Mouse (Mus musculus): ENCODE data around the gene Hoxd11. TPM values are rescaled to one million over a fixed set of nuclear protein-coding genes. Genes with fewer than 3 reads are reported as not detected.
A peak's percentile ranks its signal among the peaks of the same experiment; 100 is the strongest.

Gene Hoxd11
- polyA plus RNA-seq, 1 experiment from 2014 or later, result not detected

DNA sequence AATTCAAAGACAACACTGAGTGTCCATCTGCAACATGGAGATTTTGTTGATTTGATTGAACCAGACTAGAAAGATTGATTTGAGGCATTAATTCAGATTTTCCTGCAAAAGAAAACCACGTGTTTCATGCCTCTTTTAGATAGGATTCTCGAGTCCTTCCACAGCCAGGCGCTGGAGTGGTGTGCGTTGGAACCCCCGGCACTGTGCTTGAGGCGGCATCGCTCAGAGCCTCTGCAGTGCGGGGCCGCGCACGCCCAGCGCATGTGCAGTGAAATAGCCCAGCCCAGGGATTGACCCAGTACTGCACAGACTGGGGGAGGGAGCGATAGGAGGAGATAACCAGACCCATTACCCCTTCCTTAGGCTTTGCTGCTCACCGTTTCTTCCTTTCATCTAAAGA, 35.5 kb downstream of the Hoxd11 start:
- Histone ChIP-seq H3K36me3 (ENCODE audit: control insufficient read depth, insufficient read depth, low read length) (no peaks in the 10 kb centered on the region), H3K4me2 (no peak overlapping the region), H3K27ac (ENCODE audit: low read depth, low read length) (no peak overlapping the region), H3K4me3 (ENCODE audit: low read depth, low read length) (no peak overlapping the region), H3K4me1 (ENCODE audit: control insufficient read depth, insufficient read depth, low read length) (peaks cover 5% of the 10 kb centered on the region; the same call in 1 of the 2 replicates), H3K9ac (ENCODE audit: low read depth, low read length) (no peak overlapping the region), H3K27me3 (ENCODE audit: control insufficient read depth, insufficient read depth, low read length) (peaks cover 93% of the 10 kb centered on the region), H3K9me3 (replicated peaks; ENCODE audit: control insufficient read depth, low read length) (no peaks in the 10 kb centered on the region)
- no peak for ATAC-seq (replicated peaks; ENCODE audit: insufficient number of reproducible peaks, low FRiP score, low TSS enrichment)
- WGBS (ENCODE audit: insufficient replicate concordance), result under 1% methylated on average over 14 of the region's 14 CpGs

DNA sequence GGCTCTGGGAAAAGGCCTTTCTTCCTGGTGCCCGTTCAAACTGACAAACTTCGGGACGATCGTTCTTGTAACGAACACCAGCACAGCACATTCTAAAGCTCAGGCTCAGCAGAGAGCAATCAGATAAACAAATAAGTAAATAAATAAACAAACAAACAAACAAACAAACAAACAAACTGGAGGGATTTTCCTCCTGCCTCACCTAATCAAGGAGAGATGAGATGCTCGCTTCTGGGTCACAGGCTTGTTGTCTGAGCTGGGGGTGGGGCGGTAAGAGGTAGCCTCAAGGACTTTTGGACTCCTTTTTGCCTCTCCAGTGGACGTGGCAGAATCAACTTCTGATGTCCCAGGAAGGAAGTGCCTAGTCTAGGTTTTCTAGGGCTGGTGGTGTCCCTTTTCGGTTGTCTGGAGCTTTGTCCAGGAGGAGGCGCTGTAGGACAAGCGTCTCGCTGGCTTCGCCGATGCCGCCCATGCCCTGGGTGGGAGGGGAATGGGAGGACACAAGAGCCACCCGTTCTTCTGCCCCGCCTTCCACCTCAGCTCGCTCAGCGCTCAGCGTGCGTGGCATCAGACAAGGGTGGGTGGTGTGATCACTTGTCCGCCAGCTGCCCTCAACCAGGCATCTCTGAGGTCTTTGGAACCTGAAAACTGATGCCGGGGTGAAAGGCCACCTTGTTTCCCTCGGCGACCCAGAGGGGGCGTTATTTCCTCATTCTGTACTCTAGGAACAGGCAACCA, 36.3 kb downstream of the Hoxd11 start:
- 0 out of 2 replicates have a peak, but pooled peaks have one; percentile 49 for ATAC-seq (replicated peaks; ENCODE audit: insufficient number of reproducible peaks, low FRiP score, low TSS enrichment)
- Histone ChIP-seq H3K36me3 (ENCODE audit: control insufficient read depth, insufficient read depth, low read length) (no peaks in the 10 kb centered on the region), H3K9ac (ENCODE audit: low read depth, low read length) (no peak overlapping the region), H3K4me3 (ENCODE audit: low read depth, low read length) (peak overlapping the region; percentile 28), H3K4me1 (ENCODE audit: control insufficient read depth, insufficient read depth, low read length) (peaks cover 5% of the 10 kb centered on the region; the same call in 1 of the 2 replicates), H3K9me3 (replicated peaks; ENCODE audit: control insufficient read depth, low read length) (no peaks in the 10 kb centered on the region), H3K27me3 (ENCODE audit: control insufficient read depth, insufficient read depth, low read length) (peaks cover 93% of the 10 kb centered on the region), H3K4me2 (peak overlapping the region; percentile 64), H3K27ac (ENCODE audit: low read depth, low read length) (no peak overlapping the region)
- 4% methylated on average over 26 of the region's 26 CpGs for WGBS (ENCODE audit: insufficient replicate concordance)

DNA sequence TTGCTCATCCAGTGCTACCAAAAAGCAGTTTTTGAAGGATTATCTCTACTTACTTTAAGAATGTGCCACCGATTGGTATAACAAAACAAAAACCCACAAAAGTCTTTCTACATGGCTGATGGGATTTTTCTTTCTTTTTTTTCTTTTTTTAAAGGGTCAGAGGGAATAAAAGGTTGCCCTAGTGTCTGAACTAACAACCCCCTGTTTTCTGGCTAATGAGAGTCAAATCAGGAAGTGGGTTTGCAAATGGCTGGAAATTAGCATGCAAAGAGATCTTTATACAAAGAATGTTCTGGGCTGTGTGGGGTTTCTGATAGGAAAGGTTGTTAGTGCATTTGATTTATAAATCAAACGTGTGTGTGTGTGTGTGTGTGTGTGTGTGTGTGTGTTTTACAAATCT, 41.0 kb downstream of the Hoxd11 start:
- no peak for ATAC-seq (replicated peaks; ENCODE audit: insufficient number of reproducible peaks, low FRiP score, low TSS enrichment)
- 10% methylated on average over 2 of the region's 2 CpGs for WGBS (ENCODE audit: insufficient replicate concordance)

DNA sequence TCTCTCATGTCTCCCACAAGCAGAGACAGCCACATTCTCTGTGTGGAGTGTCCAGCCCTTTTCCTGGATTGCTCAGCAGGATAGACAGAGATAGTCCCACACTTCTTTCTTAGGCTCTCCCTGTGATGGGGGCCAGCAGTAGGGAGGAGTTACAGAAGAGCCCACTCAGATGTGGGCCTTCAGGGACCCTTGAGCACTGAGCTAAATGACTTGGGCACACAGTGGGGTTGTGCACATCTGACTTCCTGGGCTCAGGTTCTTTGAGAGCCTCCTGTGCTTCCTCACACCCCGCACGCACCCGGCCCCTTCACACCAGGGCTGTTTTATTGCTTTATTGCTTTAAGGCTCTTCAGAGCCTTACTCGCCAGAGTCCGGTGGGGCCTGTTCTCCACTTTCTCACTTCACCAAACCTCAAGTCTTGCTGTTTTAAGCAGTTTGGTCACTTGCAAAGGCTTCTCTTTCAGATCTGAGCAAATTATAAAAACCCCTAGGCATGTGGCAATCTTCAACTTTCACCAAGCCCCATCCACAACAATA, 41.7 kb downstream of the Hoxd11 start:
- Histone ChIP-seq H3K27me3 (ENCODE audit: control insufficient read depth, insufficient read depth, low read length) (peaks cover 96% of the 10 kb centered on the region), H3K4me3 (ENCODE audit: low read depth, low read length) (no peak overlapping the region), H3K4me2 (no peak overlapping the region), H3K4me1 (ENCODE audit: control insufficient read depth, insufficient read depth, low read length) (no peaks in the 10 kb centered on the region), H3K27ac (ENCODE audit: low read depth, low read length) (no peak overlapping the region), H3K36me3 (ENCODE audit: control insufficient read depth, insufficient read depth, low read length) (no peaks in the 10 kb centered on the region), H3K9ac (ENCODE audit: low read depth, low read length) (no peak overlapping the region), H3K9me3 (replicated peaks; ENCODE audit: control insufficient read depth, low read length) (no peaks in the 10 kb centered on the region)
- ATAC-seq (replicated peaks; ENCODE audit: insufficient number of reproducible peaks, low FRiP score, low TSS enrichment), result no peak
- 10% methylated on average over 5 of the region's 5 CpGs for WGBS (ENCODE audit: insufficient replicate concordance)

More for the DNA sequence above, 41.0 kb downstream of the Hoxd11 start:
- H3K27me3 ChIP-seq (ENCODE audit: control insufficient read depth, insufficient read depth, low read length), result peaks cover 96% of the 10 kb centered on the region
- H3K9ac ChIP-seq (ENCODE audit: low read depth, low read length), result no peak overlapping the region
- no peaks in the 10 kb centered on the region for H3K36me3 ChIP-seq (ENCODE audit: control insufficient read depth, insufficient read depth, low read length)
- no peaks in the 10 kb centered on the region for H3K9me3 ChIP-seq (replicated peaks; ENCODE audit: control insufficient read depth, low read length)
- H3K4me1 ChIP-seq (ENCODE audit: control insufficient read depth, insufficient read depth, low read length), result no peaks in the 10 kb centered on the region
- no peak overlapping the region for H3K4me3 ChIP-seq (ENCODE audit: low read depth, low read length)
- no peak overlapping the region for H3K4me2 ChIP-seq
- H3K27ac ChIP-seq (ENCODE audit: low read depth, low read length), result no peak overlapping the region

DNA sequence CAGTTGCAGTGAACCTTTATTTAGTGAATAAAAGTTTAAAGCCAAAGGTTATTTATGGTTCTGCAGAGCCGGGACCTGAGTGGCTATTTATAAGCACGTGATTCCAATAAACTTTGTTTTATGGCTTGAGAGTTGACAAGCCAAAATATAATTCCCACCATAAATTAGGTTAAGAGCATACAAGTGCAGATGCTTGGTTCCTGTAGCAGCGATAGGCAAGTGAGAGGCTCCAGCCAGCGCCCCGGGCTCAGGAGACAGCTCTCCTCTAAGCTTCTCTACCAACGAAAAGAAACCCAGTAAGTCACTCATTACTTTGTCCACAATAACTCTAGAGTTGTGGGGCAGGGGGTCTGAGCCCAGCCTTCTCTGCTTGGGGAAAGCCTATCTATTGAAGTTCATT, 42.5 kb downstream of the Hoxd11 start:
- no peak for ATAC-seq (replicated peaks; ENCODE audit: insufficient number of reproducible peaks, low FRiP score, low TSS enrichment)
- Histone ChIP-seq H3K27ac (ENCODE audit: low read depth, low read length) (no peak overlapping the region), H3K36me3 (ENCODE audit: control insufficient read depth, insufficient read depth, low read length) (no peaks in the 10 kb centered on the region), H3K4me1 (ENCODE audit: control insufficient read depth, insufficient read depth, low read length) (no peaks in the 10 kb centered on the region), H3K9me3 (replicated peaks; ENCODE audit: control insufficient read depth, low read length) (no peaks in the 10 kb centered on the region), H3K4me3 (ENCODE audit: low read depth, low read length) (no peak overlapping the region), H3K4me2 (no peak overlapping the region), H3K27me3 (ENCODE audit: control insufficient read depth, insufficient read depth, low read length) (peaks cover 96% of the 10 kb centered on the region), H3K9ac (ENCODE audit: low read depth, low read length) (no peak overlapping the region)
- 8% methylated on average over 6 of the region's 6 CpGs for WGBS (ENCODE audit: insufficient replicate concordance)

DNA sequence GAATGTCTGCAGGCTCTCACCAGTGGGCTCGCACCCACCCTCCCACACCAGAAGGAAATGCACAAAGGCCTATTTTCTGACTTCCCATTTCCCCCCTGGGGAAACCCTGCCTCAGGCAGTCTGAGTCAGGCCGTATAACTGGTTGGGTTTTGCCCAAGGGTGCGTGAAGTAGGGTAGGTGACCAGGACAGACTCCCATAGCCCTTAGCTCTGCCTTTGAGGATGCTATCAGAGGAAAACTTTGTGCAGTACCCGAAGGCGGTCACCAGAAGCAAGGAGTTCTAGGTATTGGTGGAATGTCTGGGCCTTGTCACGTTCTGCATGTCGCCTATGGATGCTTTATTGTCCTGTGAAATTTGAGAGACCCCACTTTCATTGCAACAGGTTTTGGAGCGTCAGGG, 43.6 kb downstream of the Hoxd11 start:
- Histone ChIP-seq H3K9me3 (replicated peaks; ENCODE audit: control insufficient read depth, low read length) (no peaks in the 10 kb centered on the region), H3K27me3 (ENCODE audit: control insufficient read depth, insufficient read depth, low read length) (peaks cover 97% of the 10 kb centered on the region), H3K9ac (ENCODE audit: low read depth, low read length) (no peak overlapping the region), H3K4me3 (ENCODE audit: low read depth, low read length) (no peak overlapping the region), H3K36me3 (ENCODE audit: control insufficient read depth, insufficient read depth, low read length) (no peaks in the 10 kb centered on the region), H3K27ac (ENCODE audit: low read depth, low read length) (no peak overlapping the region), H3K4me2 (no peak overlapping the region), H3K4me1 (ENCODE audit: control insufficient read depth, insufficient read depth, low read length) (peaks cover 6% of the 10 kb centered on the region; the same call in 1 of the 2 replicates)
- no peak for ATAC-seq (replicated peaks; ENCODE audit: insufficient number of reproducible peaks, low FRiP score, low TSS enrichment)
- WGBS (ENCODE audit: insufficient replicate concordance), result 5% methylated on average over 8 of the region's 8 CpGs

DNA sequence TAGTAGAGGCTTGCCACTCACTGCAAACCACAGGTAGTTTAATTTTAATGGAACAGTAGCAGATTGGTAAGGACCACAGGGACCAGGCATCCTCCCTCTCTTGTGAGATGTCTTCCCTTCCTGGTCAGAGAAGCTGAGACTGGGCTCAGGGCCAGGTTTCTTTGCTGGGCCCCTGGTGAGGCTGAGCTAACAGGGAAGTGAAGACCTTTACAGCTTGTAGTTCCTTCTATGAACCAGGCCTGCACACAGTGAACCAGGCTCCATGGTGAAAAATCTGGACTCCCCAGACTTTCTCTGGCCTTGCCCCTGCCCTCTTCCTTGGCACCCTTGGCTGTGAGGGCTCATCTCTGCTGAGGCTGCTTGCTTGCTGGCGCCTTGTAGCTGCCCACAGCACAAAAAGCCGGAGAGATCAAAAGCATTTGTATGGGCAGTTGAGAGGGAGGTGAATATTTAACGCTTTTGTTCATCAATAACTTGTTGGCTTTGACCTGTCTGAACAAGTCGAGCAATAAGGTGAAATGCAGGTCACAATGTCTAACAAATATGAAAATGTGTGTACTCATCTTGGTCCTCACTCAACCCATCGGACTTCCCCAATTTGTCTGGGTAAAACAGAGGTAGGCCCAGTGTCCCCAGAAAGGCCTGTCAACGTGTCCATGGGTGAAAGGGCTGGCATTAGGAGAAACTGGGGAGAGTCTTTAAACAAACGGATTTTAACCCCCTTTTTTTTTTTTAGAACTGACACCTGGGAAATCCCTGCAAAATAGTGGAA, 45.1 kb downstream of the Hoxd11 start:
- Histone ChIP-seq H3K9ac (ENCODE audit: low read depth, low read length) (no peak overlapping the region), H3K27me3 (ENCODE audit: control insufficient read depth, insufficient read depth, low read length) (peaks cover 99% of the 10 kb centered on the region), H3K9me3 (replicated peaks; ENCODE audit: control insufficient read depth, low read length) (no peaks in the 10 kb centered on the region), H3K36me3 (ENCODE audit: control insufficient read depth, insufficient read depth, low read length) (no peaks in the 10 kb centered on the region), H3K4me1 (ENCODE audit: control insufficient read depth, insufficient read depth, low read length) (peaks cover 6% of the 10 kb centered on the region; the same call in 1 of the 2 replicates), H3K4me3 (ENCODE audit: low read depth, low read length) (no peak overlapping the region), H3K27ac (ENCODE audit: low read depth, low read length) (no peak overlapping the region), H3K4me2 (no peak overlapping the region)
- no peak for ATAC-seq (replicated peaks; ENCODE audit: insufficient number of reproducible peaks, low FRiP score, low TSS enrichment)
- 15% methylated on average over 7 of the region's 7 CpGs for WGBS (ENCODE audit: insufficient replicate concordance)

DNA sequence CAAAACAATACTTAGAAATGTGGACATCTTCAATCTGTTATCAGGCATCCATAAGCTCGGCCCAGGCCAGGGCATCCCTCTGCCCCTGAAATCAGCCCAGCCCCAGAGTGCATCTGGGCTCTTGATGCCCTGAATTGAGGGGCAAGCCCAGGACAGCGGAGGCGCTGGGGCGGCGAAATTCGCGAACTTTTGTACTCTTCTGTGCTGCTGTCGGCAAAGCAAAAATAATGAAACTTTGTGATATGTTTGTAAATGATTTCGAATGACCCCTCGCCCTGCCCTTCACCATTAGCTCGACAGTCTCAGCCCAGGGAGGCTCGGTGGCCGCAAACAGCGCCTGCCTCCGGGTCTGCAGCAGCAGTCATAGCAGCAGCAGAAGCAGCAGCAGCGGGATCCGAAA, 45.8 kb downstream of the Hoxd11 start:
- 2% methylated on average over 17 of the region's 17 CpGs for WGBS (ENCODE audit: insufficient replicate concordance)
- ATAC-seq (replicated peaks; ENCODE audit: insufficient number of reproducible peaks, low FRiP score, low TSS enrichment), result no peak

More for the DNA sequence above, 45.8 kb downstream of the Hoxd11 start:
- no peaks in the 10 kb centered on the region for H3K9me3 ChIP-seq (replicated peaks; ENCODE audit: control insufficient read depth, low read length)
- peaks cover 6% of the 10 kb centered on the region; the same call in 1 of the 2 replicates for H3K4me1 ChIP-seq (ENCODE audit: control insufficient read depth, insufficient read depth, low read length)
- H3K27ac ChIP-seq (ENCODE audit: low read depth, low read length), result no peak overlapping the region
- H3K36me3 ChIP-seq (ENCODE audit: control insufficient read depth, insufficient read depth, low read length), result no peaks in the 10 kb centered on the region
- peaks cover 96% of the 10 kb centered on the region for H3K27me3 ChIP-seq (ENCODE audit: control insufficient read depth, insufficient read depth, low read length)
- H3K4me2 ChIP-seq, result no peak overlapping the region
- no peak overlapping the region for H3K4me3 ChIP-seq (ENCODE audit: low read depth, low read length)
- no peak overlapping the region for H3K9ac ChIP-seq (ENCODE audit: low read depth, low read length)

Data from heart, embryonic 11.5 days (tissue).